In the genomic region with DNA sequence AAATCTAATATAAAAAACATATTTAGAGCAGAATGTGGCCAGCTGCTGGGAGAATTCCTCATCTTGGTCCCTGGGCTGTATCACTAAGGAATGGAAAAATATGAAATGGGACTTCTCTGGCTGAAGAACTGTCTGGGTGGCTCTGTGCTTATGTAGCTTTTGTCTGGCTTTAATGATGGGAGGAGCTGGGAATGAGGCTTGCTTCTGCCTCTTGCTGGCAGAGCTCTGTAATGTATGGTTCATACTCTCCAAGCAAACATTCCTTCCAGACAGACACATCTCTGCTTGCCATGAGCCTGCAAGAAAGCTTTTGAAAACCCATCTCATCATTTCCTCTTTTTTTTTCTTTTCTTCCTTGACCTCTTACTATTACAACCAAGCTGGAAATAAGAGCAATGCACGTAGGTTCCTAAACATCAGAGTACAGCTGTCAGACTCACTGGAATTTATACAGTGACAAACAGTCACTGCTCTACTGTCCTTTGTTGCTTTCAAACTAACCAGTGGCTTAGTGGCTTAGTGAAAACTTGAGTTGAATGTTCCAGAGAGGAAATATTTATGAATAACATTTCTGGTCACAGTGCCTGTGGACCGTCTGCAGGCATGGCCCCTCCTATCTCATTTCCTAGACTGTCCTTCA, we compare ENCODE assay signal across 16 mouse cellular contexts.
DNase-seq lines count a peak whose midpoint lies in the region; ATAC-seq and TF ChIP-seq lines count a peak whose summit lies in the region.
"Had no signal": no experiment of that assay in that cellular context is flagged by ENCODE, and none has a peak within 500 bp of the region (broad histone marks: within the 10 kb centered on the region; RNA-seq: fewer than 3 reads in every experiment).

No protein-coding gene starts in this region.

- no peaks in the 10 kb centered on the region; the same call in 1 of the 2 replicates for H3K4me1 ChIP-seq in embryonic facial prominence, embryonic 12.5 days
- H3K4me1 ChIP-seq in embryonic facial prominence, embryonic 10.5 days: no peaks in the 10 kb centered on the region
- no peaks in the 10 kb centered on the region for H3K4me1 ChIP-seq in kidney, embryonic 15.5 days
- H3K4me1 ChIP-seq in midbrain, postnatal 0 days (ENCODE audit: insufficient read depth, low read length): no peaks in the 10 kb centered on the region
- no peaks in the 10 kb centered on the region for H3K4me1 ChIP-seq in midbrain, embryonic 11.5 days (ENCODE audit: control insufficient read depth, insufficient read depth, low read length)
- H3K4me1 ChIP-seq in stomach, postnatal 0 days (replicated peaks; ENCODE audit: control insufficient read depth, insufficient read depth): no peaks in the 10 kb centered on the region
- H3K4me1 ChIP-seq: liver, embryonic 12.5 days had no signal

- no peaks in the 10 kb centered on the region for H3K9me3 ChIP-seq in embryonic facial prominence, embryonic 12.5 days
- no peaks in the 10 kb centered on the region for H3K9me3 ChIP-seq in embryonic facial prominence, embryonic 10.5 days
- no peaks in the 10 kb centered on the region for H3K9me3 ChIP-seq in kidney, embryonic 15.5 days (replicated peaks)
- no peaks in the 10 kb centered on the region for H3K9me3 ChIP-seq in midbrain, postnatal 0 days (ENCODE audit: low read length)
- no peaks in the 10 kb centered on the region for H3K9me3 ChIP-seq in midbrain, embryonic 11.5 days (ENCODE audit: control insufficient read depth, low read length)
- H3K9me3 ChIP-seq in stomach, postnatal 0 days (ENCODE audit: control insufficient read depth, low read length): no peaks in the 10 kb centered on the region
- H3K9me3 ChIP-seq: hindbrain, embryonic 15.5 days; liver, embryonic 12.5 days; neural tube, embryonic 13.5 days had no signal

- WGBS in embryonic facial prominence, embryonic 12.5 days: 65% methylated on average over 2 of the region's 2 CpGs
- WGBS in embryonic facial prominence, embryonic 10.5 days: 78% methylated on average over 2 of the region's 2 CpGs
- 47% methylated on average over 2 of the region's 2 CpGs for WGBS in kidney, embryonic 15.5 days
- WGBS in midbrain, postnatal 0 days: 72% methylated on average over 2 of the region's 2 CpGs
- 84% methylated on average over 2 of the region's 2 CpGs for WGBS in midbrain, embryonic 11.5 days
- WGBS in stomach, postnatal 0 days: 27% methylated on average over 2 of the region's 2 CpGs

- H3K27me3 ChIP-seq in embryonic facial prominence, embryonic 12.5 days: no peaks in the 10 kb centered on the region
- H3K27me3 ChIP-seq in embryonic facial prominence, embryonic 10.5 days (replicated peaks; ENCODE audit: low read depth, poor library complexity, severe bottlenecking): no peaks in the 10 kb centered on the region
- H3K27me3 ChIP-seq in kidney, embryonic 15.5 days: no peaks in the 10 kb centered on the region
- no peaks in the 10 kb centered on the region for H3K27me3 ChIP-seq in midbrain, postnatal 0 days (ENCODE audit: insufficient read depth, low read length)
- H3K27me3 ChIP-seq in midbrain, embryonic 11.5 days (ENCODE audit: control insufficient read depth, insufficient read depth, low read length): no peaks in the 10 kb centered on the region
- H3K27me3 ChIP-seq in stomach, postnatal 0 days (ENCODE audit: control insufficient read depth, insufficient read depth, low read length): no peaks in the 10 kb centered on the region
- H3K27me3 ChIP-seq: hindbrain, embryonic 15.5 days; liver, embryonic 12.5 days; neural tube, embryonic 13.5 days had no signal

- DNase-seq in embryonic facial prominence, embryonic 10.5 days (ENCODE audit: low spot score): no peak
- DNase-seq in kidney, postnatal 14 days: no peak
- DNase-seq in midbrain, postnatal 0 days (ENCODE audit: low spot score): peak; percentile 16
- DNase-seq in midbrain, embryonic 11.5 days (ENCODE audit: low spot score, missing footprints): no peak
- DNase-seq in stomach, postnatal 0 days (ENCODE audit: low spot score): no peak
- DNase-seq in adrenal gland, adult 18-20 months (ENCODE audit: low spot score in 2 of 2): no peak
- DNase-seq: adrenal gland, adult 2 months; retina, postnatal 1 day; spleen, adult 18-20 months; thymus, adult 18-20 months had no signal

- no peak for TF ChIP-seq CTCF in midbrain, postnatal 0 days (IDR thresholded peaks at IDR 0.05)
- TF ChIP-seq CTCF in stomach, postnatal 0 days (IDR thresholded peaks at IDR 0.05; ENCODE audit: low read depth): peak; percentile 22; the same call in 1 of the 2 replicates

- 0 out of 2 replicates have a peak, but pooled peaks cover 3% of the 10 kb centered on the region for H3K36me3 ChIP-seq in embryonic facial prominence, embryonic 12.5 days
- no peaks in the 10 kb centered on the region for H3K36me3 ChIP-seq in embryonic facial prominence, embryonic 10.5 days (replicated peaks)
- no peaks in the 10 kb centered on the region for H3K36me3 ChIP-seq in kidney, embryonic 15.5 days
- H3K36me3 ChIP-seq in midbrain, postnatal 0 days (ENCODE audit: insufficient read depth, low read length): no peaks in the 10 kb centered on the region
- no peaks in the 10 kb centered on the region for H3K36me3 ChIP-seq in midbrain, embryonic 11.5 days (ENCODE audit: control insufficient read depth, insufficient read depth, low read length)
- no peaks in the 10 kb centered on the region for H3K36me3 ChIP-seq in stomach, postnatal 0 days (ENCODE audit: control insufficient read depth, insufficient read depth, low read length)
- H3K36me3 ChIP-seq: hindbrain, embryonic 15.5 days; liver, embryonic 12.5 days had no signal

- no peak overlapping the region for H3K4me2 ChIP-seq in embryonic facial prominence, embryonic 12.5 days (replicated peaks)
- no peak overlapping the region for H3K4me2 ChIP-seq in kidney, embryonic 15.5 days
- H3K4me2 ChIP-seq in midbrain, postnatal 0 days (ENCODE audit: low read depth, low read length, poor library complexity, severe bottlenecking): no peak overlapping the region
- H3K4me2 ChIP-seq in midbrain, embryonic 11.5 days: no peak overlapping the region
- no peak overlapping the region for H3K4me2 ChIP-seq in stomach, postnatal 0 days (replicated peaks; ENCODE audit: low read depth)
- H3K4me2 ChIP-seq: heart, embryonic 11.5 days; hindbrain, embryonic 15.5 days; liver, embryonic 12.5 days; neural tube, embryonic 13.5 days had no signal

- ATAC-seq in embryonic facial prominence, embryonic 12.5 days (ENCODE audit: insufficient number of reproducible peaks, insufficient read depth, low FRiP score, low TSS enrichment): no peak
- no peak for ATAC-seq in kidney, embryonic 15.5 days (replicated peaks; ENCODE audit: low FRiP score)
- no peak for ATAC-seq in midbrain, postnatal 0 days (ENCODE audit: low FRiP score)
- ATAC-seq in midbrain, embryonic 11.5 days (ENCODE audit: low FRiP score): no peak
- no peak for ATAC-seq in stomach, postnatal 0 days (ENCODE audit: low FRiP score, low TSS enrichment)
- ATAC-seq: liver, embryonic 12.5 days had no signal

- no peak overlapping the region for H3K4me3 ChIP-seq in embryonic facial prominence, embryonic 12.5 days
- H3K4me3 ChIP-seq in embryonic facial prominence, embryonic 10.5 days: no peak overlapping the region
- H3K4me3 ChIP-seq in kidney, embryonic 15.5 days (replicated peaks): no peak overlapping the region
- H3K4me3 ChIP-seq in midbrain, postnatal 0 days (ENCODE audit: low read depth, low read length): no peak overlapping the region
- no peak overlapping the region for H3K4me3 ChIP-seq in midbrain, embryonic 11.5 days (ENCODE audit: low read depth, low read length)
- no peak overlapping the region for H3K4me3 ChIP-seq in stomach, postnatal 0 days (ENCODE audit: low read depth, low read length)
- H3K4me3 ChIP-seq: hindbrain, embryonic 15.5 days; liver, embryonic 12.5 days; neural tube, embryonic 13.5 days had no signal

- TF ChIP-seq EP300 in stomach, postnatal 0 days (optimal IDR thresholded peaks at IDR 0.05): no peak

- H3K27ac ChIP-seq in embryonic facial prominence, embryonic 12.5 days: 0 out of 2 replicates have a peak overlapping the region, but pooled peaks have one; percentile 23
- no peak overlapping the region for H3K27ac ChIP-seq in embryonic facial prominence, embryonic 10.5 days (replicated peaks)
- 0 out of 2 replicates have a peak overlapping the region, but pooled peaks have one; percentile 10 for H3K27ac ChIP-seq in kidney, embryonic 15.5 days
- no peak overlapping the region for H3K27ac ChIP-seq in midbrain, postnatal 0 days (ENCODE audit: low read depth, low read length)
- no peak overlapping the region for H3K27ac ChIP-seq in midbrain, embryonic 11.5 days (ENCODE audit: low read depth, low read length)
- no peak overlapping the region for H3K27ac ChIP-seq in stomach, postnatal 0 days (replicated peaks)
- H3K27ac ChIP-seq: hindbrain, embryonic 15.5 days; liver, embryonic 12.5 days; neural tube, embryonic 13.5 days had no signal

- no peak overlapping the region for H3K9ac ChIP-seq in embryonic facial prominence, embryonic 12.5 days
- H3K9ac ChIP-seq in kidney, embryonic 15.5 days: no peak overlapping the region
- no peak overlapping the region for H3K9ac ChIP-seq in midbrain, postnatal 0 days (replicated peaks; ENCODE audit: low read length, poor library complexity, severe bottlenecking)
- H3K9ac ChIP-seq in midbrain, embryonic 11.5 days (ENCODE audit: low read length): no peak overlapping the region
- no peak overlapping the region for H3K9ac ChIP-seq in stomach, postnatal 0 days (ENCODE audit: low read length)
- H3K9ac ChIP-seq: hindbrain, embryonic 15.5 days; liver, embryonic 12.5 days; neural tube, embryonic 13.5 days had no signal

Comparison
In these comparisons a context has a peak if more than half of its experiments do, and no peak if none do; other contexts are left out.
1. H3K27ac ChIP-seq: peak in embryonic facial prominence, embryonic 12.5 days (single experiment) and kidney, embryonic 15.5 days (single experiment); none in embryonic facial prominence, embryonic 10.5 days (single experiment), midbrain, postnatal 0 days (single experiment), midbrain, embryonic 11.5 days (single experiment) and stomach, postnatal 0 days (single experiment).